Mouse (Mus musculus) liver, embryonic 11.5 days (tissue): Measurements from ENCODE around the gene Ifnlr1. TPM values are rescaled to one million over a fixed set of nuclear protein-coding genes. Genes with fewer than 3 reads are reported as not detected.

ENCODE experiments used
- ATAC-seq: fragments of 200-750 bp; cut with Nextera tagmentation; replicated peaks from 2 replicates; pipeline ENCODE4 v1.8.0; 2017; ENCODE audit warnings: moderate number of reproducible peaks, mild to moderate bottlenecking, moderate TSS enrichment, moderate library complexity; ENCODE audit not compliant: low FRiP score
- DNase-seq: peaks from one replicate; pipeline ENCODE4 v3.0.0-alpha.2; 2017; ENCODE audit warnings: low spot score
- H3K27ac ChIP-seq: fragments of 300-500 bp; sonication (generic); 2 replicates; pipeline ENCODE4 v1.5.1; 2014; ENCODE audit warnings: mild to moderate bottlenecking, low read depth, low read length, control low read depth
- H3K27me3 ChIP-seq: fragments of 300-500 bp; sonication (generic); replicated peaks from 2 replicates; pipeline ENCODE4 v1.6.1; 2014; ENCODE audit warnings: low read length, mixed read lengths; ENCODE audit not compliant: control insufficient read depth, insufficient read depth
- H3K36me3 ChIP-seq: fragments of 300-500 bp; sonication (generic); 2 replicates; pipeline ENCODE4 v1.6.1; 2014; ENCODE audit warnings: mild to moderate bottlenecking, low read length, moderate library complexity, mixed read lengths; ENCODE audit not compliant: control insufficient read depth, insufficient read depth
- H3K4me1 ChIP-seq: fragments of 300-500 bp; sonication (generic); replicated peaks from 2 replicates; pipeline ENCODE4 v1.6.1; 2014; ENCODE audit warnings: low read length, mixed read lengths; ENCODE audit not compliant: control insufficient read depth, insufficient read depth
- H3K4me2 ChIP-seq: fragments of 300-500 bp; sonication (generic); 2 replicates; pipeline ENCODE4 v1.6.1; 2014; ENCODE audit warnings: mild to moderate bottlenecking, control low read depth, moderate library complexity
- H3K4me3 ChIP-seq: fragments of 300-500 bp; sonication (generic); 2 replicates; pipeline ENCODE4 v1.5.1; 2014; ENCODE audit warnings: low read depth, low read length, control low read depth
- H3K9ac ChIP-seq: fragments of 300-500 bp; sonication (generic); 2 replicates; pipeline ENCODE4 v1.6.1; 2014; ENCODE audit warnings: low read depth, low read length, control low read depth
- H3K9me3 ChIP-seq: fragments of 300-500 bp; sonication (generic); 2 replicates; pipeline ENCODE4 v1.6.1; 2016; ENCODE audit warnings: low read length, inconsistent platforms, mixed read lengths; ENCODE audit not compliant: control insufficient read depth
- WGBS: fragments of 180-500 bp; shearing (Covaris S2); extraction: QIAGEN DNeasy Blood & Tissue Kit; methylation state at CpG from one replicate; pipeline ENCODE4 v1.1.7; 2014; 5-methylcytosine and 5-hydroxymethylcytosine counted together
- polyA plus RNA-seq: library from polyadenylated mRNA; unstranded; fragments of >200 nt; fragmentation: Nextera tagmentation; extraction: Ambion mirVana; gene quantifications from 2 replicates; pipeline ENCODE4 v1.2.1, GENCODE M21; 2014

Ifnlr1 gene
- polyA plus RNA-seq, 1 experiment from 2014 or later, result 0.07 TPM

GRCm38 (mm10) chr4:135658899-135659298 is 27.2 kb upstream of the Ifnlr1 start:
- H3K27me3 ChIP-seq, result no peaks in the 10 kb centered on the region
- H3K4me3 ChIP-seq, result no peak overlapping the region
- H3K36me3 ChIP-seq, result no peaks in the 10 kb centered on the region
- no peak for DNase-seq
- WGBS, result 79% methylated on average over 12 of the region's 12 CpGs
- no peaks in the 10 kb centered on the region for H3K9me3 ChIP-seq
- no peak overlapping the region for H3K27ac ChIP-seq
- no peak overlapping the region for H3K9ac ChIP-seq
- peaks cover 16% of the 10 kb centered on the region for H3K4me1 ChIP-seq
- ATAC-seq, result no peak
- H3K4me2 ChIP-seq, result no peak overlapping the region

- Histone ChIP-seq H3K4me3 (no peak overlapping the region), H3K4me2 (no peak overlapping the region), H3K4me1 (peaks cover 11% of the 10 kb centered on the region), H3K27ac (no peak overlapping the region), H3K36me3 (no peaks in the 10 kb centered on the region), H3K9ac (0 out of 2 replicates have a peak overlapping the region, but pooled peaks have one; percentile 37), H3K27me3 (no peaks in the 10 kb centered on the region), H3K9me3 (no peaks in the 10 kb centered on the region)
- WGBS, result 58% methylated on average over 6 of the region's 6 CpGs
- DNase-seq (no peak), ATAC-seq (0 out of 2 replicates have a peak, but pooled peaks have one; percentile 34)
These were observed 24.8 kb upstream of the Ifnlr1 start for GRCm38 (mm10) chr4:135661082-135661809.

- Histone ChIP-seq H3K9me3 (no peaks in the 10 kb centered on the region), H3K36me3 (no peaks in the 10 kb centered on the region), H3K27ac (no peak overlapping the region), H3K27me3 (no peaks in the 10 kb centered on the region), H3K4me2 (no peak overlapping the region), H3K4me3 (no peak overlapping the region), H3K4me1 (peaks cover 8% of the 10 kb centered on the region), H3K9ac (no peak overlapping the region)
- DNase-seq (no peak), ATAC-seq (no peak)
- WGBS, result 79% methylated on average over 6 of the region's 6 CpGs
These were observed 24.1 kb upstream of the Ifnlr1 start for GRCm38 (mm10) chr4:135661994-135662393.

- ATAC-seq (no peak), DNase-seq (no peak)
- H3K27me3 ChIP-seq, result no peaks in the 10 kb centered on the region
- H3K4me2 ChIP-seq, result no peak overlapping the region
- H3K9me3 ChIP-seq, result no peaks in the 10 kb centered on the region
- no peak overlapping the region for H3K9ac ChIP-seq
- WGBS, result 81% methylated on average over 6 of the region's 6 CpGs
- no peak overlapping the region for H3K27ac ChIP-seq
- H3K36me3 ChIP-seq, result no peaks in the 10 kb centered on the region
- no peak overlapping the region for H3K4me3 ChIP-seq
- H3K4me1 ChIP-seq, result peaks cover 6% of the 10 kb centered on the region
These were observed 21.4 kb upstream of the Ifnlr1 start for GRCm38 (mm10) chr4:135664656-135665055.

- Histone ChIP-seq H3K36me3 (no peaks in the 10 kb centered on the region), H3K27me3 (no peaks in the 10 kb centered on the region), H3K4me2 (no peak overlapping the region), H3K4me1 (peaks cover 2% of the 10 kb centered on the region; the same call in 1 of the 2 replicates), H3K27ac (no peak overlapping the region), H3K4me3 (no peak overlapping the region), H3K9me3 (no peaks in the 10 kb centered on the region), H3K9ac (no peak overlapping the region)
- DNase-seq (peak; percentile 53), ATAC-seq (no peak)
- WGBS, result 48% methylated on average over 17 of the region's 17 CpGs
These were observed 19.7 kb upstream of the Ifnlr1 start for GRCm38 (mm10) chr4:135666192-135666975.

- Histone ChIP-seq H3K4me2 (no peak overlapping the region), H3K27me3 (no peaks in the 10 kb centered on the region), H3K36me3 (no peaks in the 10 kb centered on the region), H3K9ac (no peak overlapping the region), H3K27ac (no peak overlapping the region), H3K9me3 (no peaks in the 10 kb centered on the region), H3K4me3 (no peak overlapping the region), H3K4me1 (no peaks in the 10 kb centered on the region)
- ATAC-seq, result no peak
- DNase-seq, result peak; percentile 45
- 12% methylated on average over 16 of the region's 16 CpGs for WGBS
These were observed 18.7 kb upstream of the Ifnlr1 start for GRCm38 (mm10) chr4:135667266-135667844.

GRCm38 (mm10) chr4:135673507-135673906 is 12.6 kb upstream of the Ifnlr1 start:
- H3K27ac ChIP-seq, result no peak overlapping the region
- WGBS, result 59% methylated on average over 3 of the region's 3 CpGs
- H3K4me3 ChIP-seq, result no peak overlapping the region
- no peaks in the 10 kb centered on the region for H3K36me3 ChIP-seq
- no peak overlapping the region for H3K4me2 ChIP-seq
- H3K9me3 ChIP-seq, result no peaks in the 10 kb centered on the region
- DNase-seq, result no peak
- no peaks in the 10 kb centered on the region for H3K27me3 ChIP-seq
- H3K9ac ChIP-seq, result no peak overlapping the region
- no peak for ATAC-seq
- H3K4me1 ChIP-seq, result no peaks in the 10 kb centered on the region

- Histone ChIP-seq H3K27ac (no peak overlapping the region), H3K4me3 (no peak overlapping the region), H3K27me3 (no peaks in the 10 kb centered on the region; the same call in 1 of the 2 replicates), H3K9ac (no peak overlapping the region), H3K9me3 (no peaks in the 10 kb centered on the region), H3K4me2 (no peak overlapping the region), H3K4me1 (no peaks in the 10 kb centered on the region), H3K36me3 (no peaks in the 10 kb centered on the region)
- no peak for ATAC-seq
- 72% methylated on average over 9 of the region's 9 CpGs for WGBS
- no peak for DNase-seq
These were observed 11.1 kb upstream of the Ifnlr1 start for GRCm38 (mm10) chr4:135674993-135675392.
